Mouse (Mus musculus): ENCODE measurements around the gene Zic3.

GRCm38 (mm10) chrX:58030100-58030834, 7.8 kb downstream of the Zic3 start:
- TF ChIP-seq CTCF (IDR thresholded peaks at IDR 0.05; ENCODE audit: low read depth, low read length) (no peak), POLR2A (IDR thresholded peaks at IDR 0.05; ENCODE audit: extremely low read depth, insufficient read depth, low read length) (no peak)

Data from liver, adult 2 months (tissue).